Mouse (Mus musculus): Measurements from ENCODE around the gene Slc26a10. TPM values are rescaled to one million over a fixed set of nuclear protein-coding genes. Genes with fewer than 3 reads are reported as not detected.
"Not testable (repeated sequence)": the region's sequence is repeated elsewhere in the genome, so short reads cannot be mapped to it uniquely, and the experiment has no call there.

Slc26a10 gene
- polyA plus RNA-seq, 1 experiment, result 1.1 TPM

DNA sequence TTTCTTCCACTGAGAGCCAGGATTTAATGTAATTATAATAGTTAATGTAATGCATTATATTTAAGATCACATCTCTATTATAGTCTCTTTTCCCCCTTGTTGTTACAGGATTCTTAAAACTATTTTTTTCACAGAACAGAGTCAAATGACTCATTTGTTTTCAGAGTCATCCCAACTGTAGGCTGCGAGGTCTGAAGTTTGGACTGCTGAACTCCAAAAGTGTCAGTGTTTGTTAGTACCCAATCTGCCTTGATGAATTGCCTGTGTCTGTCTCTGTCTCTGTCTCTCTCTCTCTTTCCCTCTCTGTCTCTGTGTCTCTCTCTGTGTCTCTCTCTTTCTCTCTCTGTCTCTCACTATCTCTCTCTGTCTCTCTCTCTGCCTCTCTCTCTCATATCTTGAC, 23.9 kb downstream of the Slc26a10 start:
- TF ChIP-seq POLR2A (IDR thresholded peaks at IDR 0.05; ENCODE audit: borderline replicate concordance, extremely low read depth, insufficient read depth, insufficient read length, poor library complexity, severe bottlenecking) (no peak), CTCF (IDR thresholded peaks at IDR 0.05; ENCODE audit: borderline replicate concordance, extremely low read depth, insufficient read depth, insufficient read length) (no peak)
- DNase-seq (ENCODE audit: low read depth), result no peak

DNA sequence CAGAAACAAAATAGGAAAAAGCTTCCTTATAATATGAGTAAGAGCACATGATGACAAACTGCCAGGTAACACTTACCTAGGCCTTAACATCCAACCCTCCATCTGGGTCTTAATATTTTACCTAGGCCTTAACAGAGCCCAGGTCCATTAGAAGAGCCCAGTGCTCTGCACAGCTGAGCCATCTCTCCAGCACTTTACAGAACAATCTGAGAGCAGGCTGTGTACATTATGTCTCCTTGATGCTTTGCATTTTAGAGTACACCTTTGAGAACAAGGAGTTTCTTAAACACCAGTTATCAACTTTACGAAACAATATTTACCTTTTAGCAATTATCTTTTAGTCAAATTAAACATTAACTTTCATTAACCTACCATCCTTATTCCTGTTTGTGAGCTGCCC, 24.4 kb downstream of the Slc26a10 start:
- TF ChIP-seq CTCF (IDR thresholded peaks at IDR 0.05; ENCODE audit: borderline replicate concordance, extremely low read depth, insufficient read depth, insufficient read length), result no peak
- TF ChIP-seq POLR2A (IDR thresholded peaks at IDR 0.05; ENCODE audit: borderline replicate concordance, extremely low read depth, insufficient read depth, insufficient read length, poor library complexity, severe bottlenecking), result no peak
- DNase-seq (ENCODE audit: low read depth), result no peak

DNA sequence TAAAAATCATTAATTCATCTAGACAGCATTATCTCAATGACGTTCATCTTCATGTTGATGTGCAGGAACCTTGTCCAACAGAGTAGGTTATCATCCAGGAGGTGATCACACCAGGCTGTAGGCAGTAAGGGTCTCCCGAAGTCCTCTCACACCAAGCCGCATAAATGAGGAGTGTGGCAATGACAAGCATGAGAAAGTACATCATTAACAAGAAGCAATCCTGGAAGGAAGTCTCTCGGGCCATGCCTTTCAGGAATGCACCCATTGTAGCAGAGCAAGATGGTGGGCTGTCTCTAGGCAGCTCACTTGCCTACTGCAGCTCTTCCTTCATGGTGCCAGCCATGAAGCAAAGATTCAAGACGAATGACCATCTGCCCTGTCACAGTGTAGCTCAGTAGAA, 25.8 kb downstream of the Slc26a10 start:
- TF ChIP-seq POLR2A (IDR thresholded peaks at IDR 0.05; ENCODE audit: borderline replicate concordance, extremely low read depth, insufficient read depth, insufficient read length, poor library complexity, severe bottlenecking) (no peak), CTCF (IDR thresholded peaks at IDR 0.05; ENCODE audit: borderline replicate concordance, extremely low read depth, insufficient read depth, insufficient read length) (no peak)
- no peak for DNase-seq (ENCODE audit: low read depth)

DNA sequence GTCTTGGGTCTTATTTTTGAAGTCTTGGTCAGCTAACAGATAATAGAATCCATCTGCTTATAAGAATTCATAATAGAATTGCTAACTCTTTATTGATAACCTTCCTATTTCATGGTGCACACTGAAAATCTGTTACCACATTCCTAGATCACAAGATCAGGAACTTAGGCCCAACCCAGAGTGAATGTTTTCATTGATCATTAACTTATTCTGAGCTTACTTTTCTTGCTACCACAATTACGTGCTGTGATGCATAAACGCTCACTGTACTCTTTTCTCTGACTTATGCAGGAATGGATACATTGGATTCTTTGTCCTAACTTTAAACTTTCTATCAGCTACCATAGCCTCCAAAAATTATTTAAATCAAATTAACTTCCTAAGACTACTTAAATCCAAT, 26.2 kb downstream of the Slc26a10 start:
- TF ChIP-seq POLR2A (IDR thresholded peaks at IDR 0.05; ENCODE audit: borderline replicate concordance, extremely low read depth, insufficient read depth, insufficient read length, poor library complexity, severe bottlenecking), result no peak
- no peak for TF ChIP-seq CTCF (IDR thresholded peaks at IDR 0.05; ENCODE audit: borderline replicate concordance, extremely low read depth, insufficient read depth, insufficient read length)

DNA sequence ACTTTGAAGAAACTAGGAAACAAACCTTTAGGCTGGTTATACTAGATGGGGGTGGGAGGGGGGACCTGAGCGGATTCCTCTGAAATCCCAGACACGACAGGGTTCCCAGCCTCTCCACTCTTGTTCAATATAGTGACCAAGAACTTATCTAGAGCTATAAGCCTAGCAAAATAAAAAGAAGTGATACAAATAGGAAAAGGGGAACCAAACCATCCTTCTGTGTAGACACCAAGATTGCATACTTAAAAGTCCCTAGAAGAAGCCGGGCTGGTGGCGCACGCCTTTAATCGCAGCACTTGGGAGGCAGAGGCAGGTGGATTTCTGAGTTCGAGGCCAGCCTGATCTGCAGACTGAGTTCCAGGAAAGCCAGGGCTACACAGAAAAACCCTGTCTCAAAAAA, 27.1 kb downstream of the Slc26a10 start:
- no peak for DNase-seq (ENCODE audit: low read depth)
- no peak for TF ChIP-seq POLR2A (IDR thresholded peaks at IDR 0.05; ENCODE audit: borderline replicate concordance, extremely low read depth, insufficient read depth, insufficient read length, poor library complexity, severe bottlenecking)
- no peak for TF ChIP-seq CTCF (IDR thresholded peaks at IDR 0.05; ENCODE audit: borderline replicate concordance, extremely low read depth, insufficient read depth, insufficient read length)

More for the DNA sequence above, 26.2 kb downstream of the Slc26a10 start:
- no peak for DNase-seq (ENCODE audit: low read depth)

DNA sequence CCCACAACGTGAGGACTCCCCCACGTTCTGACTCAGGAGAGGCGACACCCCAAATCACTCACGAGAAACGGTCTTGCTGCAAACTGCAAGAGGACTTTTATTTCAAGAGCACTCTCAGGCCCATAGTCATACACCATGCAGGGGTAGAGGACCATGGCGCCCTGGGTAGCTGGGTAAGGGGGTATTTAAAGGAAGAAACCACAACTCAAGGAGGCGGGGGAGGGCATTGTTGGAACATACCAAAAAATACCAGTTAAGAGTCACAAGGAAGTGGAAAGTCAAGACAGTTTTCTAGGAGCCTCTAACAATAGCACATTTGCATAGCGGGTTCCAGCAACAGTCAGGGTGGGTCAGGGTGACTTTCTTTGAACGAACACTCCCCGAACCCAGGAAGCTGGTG, 27.9 kb downstream of the Slc26a10 start:
- DNase-seq (ENCODE audit: low read depth), result not testable (repeated sequence)

DNA sequence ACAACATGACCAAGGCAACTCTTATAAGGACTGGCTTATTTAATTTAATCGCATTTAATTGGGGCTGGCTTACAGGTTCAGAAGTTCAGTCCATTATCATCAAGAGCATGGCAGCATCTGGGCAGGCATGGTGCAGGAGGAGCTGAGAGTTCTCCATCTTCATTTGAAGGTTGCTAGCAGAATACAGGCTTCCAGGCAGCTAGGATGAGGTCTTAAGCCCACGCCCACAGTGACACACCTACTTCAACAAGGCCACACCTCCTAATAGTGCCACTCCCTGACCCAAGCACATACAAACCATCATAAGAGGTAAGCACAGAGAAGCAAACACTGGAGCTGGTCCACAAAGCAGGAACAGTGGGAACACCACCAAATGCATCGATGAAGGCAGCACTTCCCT, 29.2 kb downstream of the Slc26a10 start:
- DNase-seq (ENCODE audit: low read depth), result not testable (repeated sequence)

DNA sequence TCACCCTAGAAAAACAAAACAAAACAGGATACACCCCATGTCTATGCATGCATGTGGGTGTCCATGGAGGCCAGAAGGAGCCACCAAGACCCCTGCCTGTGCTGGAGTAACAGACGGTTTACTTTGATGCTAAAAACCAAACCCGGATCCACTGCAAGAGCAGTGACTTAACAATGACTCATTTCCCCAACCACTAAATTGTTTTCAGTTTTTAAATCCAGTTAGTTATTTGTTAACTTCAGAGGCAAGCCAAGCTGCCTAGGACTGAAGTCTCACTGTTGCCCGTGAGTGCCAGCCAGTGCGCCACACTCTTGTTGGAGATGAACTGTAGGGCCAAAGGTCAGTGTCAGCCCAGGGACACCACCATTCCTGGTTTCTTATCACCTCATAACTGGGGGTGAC, 30.0 kb downstream of the Slc26a10 start:
- DNase-seq (ENCODE audit: low read depth), result no peak
- TF ChIP-seq CTCF (IDR thresholded peaks at IDR 0.05; ENCODE audit: borderline replicate concordance, extremely low read depth, insufficient read depth, insufficient read length) (no peak), POLR2A (IDR thresholded peaks at IDR 0.05; ENCODE audit: borderline replicate concordance, extremely low read depth, insufficient read depth, insufficient read length, poor library complexity, severe bottlenecking) (no peak)

DNA sequence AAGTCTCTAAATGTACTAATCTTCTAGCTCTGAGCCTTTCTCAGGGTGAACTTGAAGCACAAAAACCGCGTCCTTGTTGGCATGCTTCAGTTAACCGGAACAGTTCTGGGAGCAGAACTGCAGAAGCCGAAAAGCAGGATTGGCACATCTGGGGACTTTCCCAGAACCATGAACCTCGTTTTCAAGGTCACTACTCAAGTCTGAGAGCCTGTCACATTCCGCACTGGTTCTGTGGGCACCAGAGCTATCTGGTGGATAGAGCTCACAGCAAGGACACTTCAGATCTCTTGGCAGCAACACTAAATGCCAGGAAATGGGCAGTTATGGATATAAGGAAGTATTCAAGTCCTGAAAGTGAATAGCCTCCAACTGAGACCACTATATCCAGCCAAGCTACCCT, 33.3 kb downstream of the Slc26a10 start:
- TF ChIP-seq POLR2A (IDR thresholded peaks at IDR 0.05; ENCODE audit: borderline replicate concordance, extremely low read depth, insufficient read depth, insufficient read length, poor library complexity, severe bottlenecking), result no peak
- TF ChIP-seq CTCF (IDR thresholded peaks at IDR 0.05; ENCODE audit: borderline replicate concordance, extremely low read depth, insufficient read depth, insufficient read length), result no peak
- DNase-seq (ENCODE audit: low read depth), result no peak

DNA sequence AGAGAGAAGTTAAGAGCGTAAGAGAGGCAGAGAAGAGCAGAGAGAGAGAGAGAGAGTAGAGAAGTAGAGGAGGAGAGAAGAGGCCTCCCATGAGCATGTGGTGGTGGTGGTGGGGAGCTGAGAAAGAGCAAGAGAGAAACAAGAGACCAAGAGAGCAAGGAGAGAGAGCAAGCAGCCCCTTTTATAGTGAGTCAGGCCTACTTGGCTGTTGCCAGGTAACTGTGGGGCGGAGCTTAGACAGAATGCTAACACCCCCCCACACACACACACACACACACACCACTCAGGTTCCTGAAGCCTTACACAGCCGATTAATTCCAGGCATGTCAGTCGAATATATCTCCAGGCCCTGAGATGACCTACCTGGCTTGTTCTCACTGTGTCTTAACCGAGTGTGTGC, 35.1 kb downstream of the Slc26a10 start:
- DNase-seq (ENCODE audit: low read depth), result no peak
- no peak for TF ChIP-seq POLR2A (IDR thresholded peaks at IDR 0.05; ENCODE audit: borderline replicate concordance, extremely low read depth, insufficient read depth, insufficient read length, poor library complexity, severe bottlenecking)
- TF ChIP-seq CTCF (IDR thresholded peaks at IDR 0.05; ENCODE audit: borderline replicate concordance, extremely low read depth, insufficient read depth, insufficient read length), result no peak

DNA sequence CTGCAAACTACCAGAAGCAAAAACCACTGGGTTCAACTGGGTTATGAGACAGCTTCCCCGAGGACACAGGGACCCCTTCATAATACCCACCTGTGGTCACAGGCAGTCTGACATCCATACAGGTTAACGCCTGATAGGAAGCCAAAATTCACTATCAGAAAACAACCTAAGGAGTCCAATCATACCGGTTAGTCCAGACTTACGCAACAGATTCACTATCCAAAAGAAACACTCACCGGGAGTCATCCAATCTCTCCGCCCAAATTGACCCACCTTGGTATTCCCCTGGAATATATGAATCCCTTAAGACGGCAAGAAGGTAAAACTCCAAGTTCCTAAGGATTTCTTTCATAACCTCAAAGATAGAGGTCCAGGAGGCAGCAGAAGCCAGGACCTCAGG, 35.9 kb downstream of the Slc26a10 start:
- TF ChIP-seq POLR2A (IDR thresholded peaks at IDR 0.05; ENCODE audit: borderline replicate concordance, extremely low read depth, insufficient read depth, insufficient read length, poor library complexity, severe bottlenecking), result no peak
- TF ChIP-seq CTCF (IDR thresholded peaks at IDR 0.05; ENCODE audit: borderline replicate concordance, extremely low read depth, insufficient read depth, insufficient read length), result no peak
- DNase-seq (ENCODE audit: low read depth), result no peak

DNA sequence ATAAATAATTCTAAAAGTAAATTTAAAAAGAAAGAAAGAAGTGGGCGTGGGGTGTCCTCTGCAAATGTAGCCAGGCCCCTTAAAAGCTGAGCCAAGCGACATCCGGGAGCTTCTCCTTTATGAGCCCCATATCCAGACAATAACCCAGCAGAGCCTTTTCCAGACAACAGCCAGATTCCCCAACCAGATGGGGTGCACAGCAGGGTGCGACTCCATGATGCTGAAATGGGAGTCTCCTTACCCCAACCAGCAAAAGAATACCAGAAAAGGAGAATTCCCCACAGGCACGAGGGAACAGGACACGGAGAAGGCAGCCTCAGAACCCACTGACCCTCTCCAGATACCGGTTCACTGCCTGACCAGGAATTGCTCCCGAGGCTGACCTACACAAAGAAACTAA, 37.2 kb downstream of the Slc26a10 start:
- no peak for DNase-seq (ENCODE audit: low read depth)
- TF ChIP-seq POLR2A (IDR thresholded peaks at IDR 0.05; ENCODE audit: borderline replicate concordance, extremely low read depth, insufficient read depth, insufficient read length, poor library complexity, severe bottlenecking) (no peak), CTCF (IDR thresholded peaks at IDR 0.05; ENCODE audit: borderline replicate concordance, extremely low read depth, insufficient read depth, insufficient read length) (no peak)

DNA sequence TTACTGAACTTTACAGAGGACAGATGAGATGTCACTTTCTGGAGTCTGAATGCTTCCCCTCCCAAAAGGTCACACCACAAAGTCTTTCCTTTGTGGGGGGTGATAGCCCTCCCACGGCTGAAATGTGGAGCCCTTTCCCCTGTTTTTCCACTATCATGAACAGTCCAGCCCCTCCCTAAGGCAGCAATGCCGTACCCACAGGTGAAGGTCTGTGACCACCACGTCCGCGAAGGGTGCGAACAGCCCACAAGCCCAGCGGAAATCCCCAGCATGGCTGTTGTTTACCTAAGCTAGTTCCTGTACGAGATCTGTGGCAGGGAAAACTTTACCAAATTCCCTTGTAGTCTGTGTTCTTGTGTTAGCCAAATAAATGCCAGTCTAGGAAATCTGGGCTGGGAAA, 38.9 kb downstream of the Slc26a10 start:
- TF ChIP-seq POLR2A (IDR thresholded peaks at IDR 0.05; ENCODE audit: borderline replicate concordance, extremely low read depth, insufficient read depth, insufficient read length, poor library complexity, severe bottlenecking) (no peak), CTCF (IDR thresholded peaks at IDR 0.05; ENCODE audit: borderline replicate concordance, extremely low read depth, insufficient read depth, insufficient read length) (no peak)
- DNase-seq (ENCODE audit: low read depth), result no peak
